Mouse (Mus musculus): ENCODE results near the gene C1qtnf12. TPM values are rescaled to one million over a fixed set of nuclear protein-coding genes. Genes with fewer than 3 reads are reported as not detected.

C1qtnf12 gene
- total RNA-seq (2021) (10 to 100 TPM; 66.8 to 70.1 TPM), polyA plus RNA-seq (2012; rRNA removed) (100 and 128 TPM in 2 replicates)
- long read RNA-seq, transcript C1qtnf12-201 (8 exons, 1,315 nt) = major isoform, 67 of 76 reads
- long read RNA-seq, partial matches to known transcripts = 6 of 76 reads
- long read RNA-seq, other reads (novel, unspliced or antisense) = 3 of 76 reads

GRCm38 (mm10) chr4:155962167-155962971 is at the start of gene C1qtnf12:
Gene C1qtnf12, plus strand, starts transcription at chr4:155962318.
- DNase-seq = peak; percentile 78

- DNase-seq = no peak
Measured at GRCm38 (mm10) chr4:155932031-155932430, 30.1 kb upstream of the C1qtnf12 start.

GRCm38 (mm10) chr4:155943049-155943452 is 19.1 kb upstream of the C1qtnf12 start:
- no peak for DNase-seq

- DNase-seq = peak; percentile 99
Measured at GRCm38 (mm10) chr4:155943534-155944249, 18.4 kb upstream of the C1qtnf12 start, which contains the start of gene Ube2j2. Gene Ube2j2, plus strand, starts transcription at chr4:155943831.

- no peak for DNase-seq
Measured at GRCm38 (mm10) chr4:155944271-155944670, 17.8 kb upstream of the C1qtnf12 start.

GRCm38 (mm10) chr4:155947094-155947493 is 15.0 kb upstream of the C1qtnf12 start:
- no peak for DNase-seq

GRCm38 (mm10) chr4:155955491-155955890 is 6.6 kb upstream of the C1qtnf12 start:
- DNase-seq = no peak

- peak; percentile 76 for DNase-seq
Measured at GRCm38 (mm10) chr4:155959275-155959674, 2.8 kb upstream of the C1qtnf12 start.

GRCm38 (mm10) chr4:155963106-155963505 is 988 bp downstream of the C1qtnf12 start:
- no peak for DNase-seq

- DNase-seq = no peak
Measured at GRCm38 (mm10) chr4:155964396-155964795, 2.3 kb downstream of the C1qtnf12 start.

GRCm38 (mm10) chr4:155969043-155969653 is 7.0 kb downstream of the C1qtnf12 start:
- no peak for DNase-seq

- DNase-seq = no peak
Measured at GRCm38 (mm10) chr4:155970286-155970685, 8.2 kb downstream of the C1qtnf12 start.

GRCm38 (mm10) chr4:155972651-155973050 is 10.5 kb downstream of the C1qtnf12 start:
- DNase-seq = no peak

- no peak for DNase-seq
Measured at GRCm38 (mm10) chr4:155973239-155973638, 11.1 kb downstream of the C1qtnf12 start.

- no peak for DNase-seq
Measured at GRCm38 (mm10) chr4:155981436-155982082, 19.4 kb downstream of the C1qtnf12 start.

- no peak for DNase-seq
Measured at GRCm38 (mm10) chr4:155983788-155984187, 21.7 kb downstream of the C1qtnf12 start.

- no peak for DNase-seq
Measured at GRCm38 (mm10) chr4:155991211-155991907, 29.2 kb downstream of the C1qtnf12 start.

- no peak for DNase-seq
Measured at GRCm38 (mm10) chr4:155991908-155992230, 29.8 kb downstream of the C1qtnf12 start.

- DNase-seq = peak; percentile 91
Measured at GRCm38 (mm10) chr4:155992241-155992905, 30.3 kb downstream of the C1qtnf12 start, which contains the start of the genes B3galt6 and Sdf4. Gene B3galt6, minus strand, starts transcription at chr4:155992649. Gene Sdf4, plus strand, starts transcription at chr4:155992872.

GRCm38 (mm10) chr4:155992906-155993547 is 30.9 kb downstream of the C1qtnf12 start:
- peak; percentile 96 for DNase-seq
